Mouse (Mus musculus): ENCODE measurements around the gene Olfr748. TPM values are rescaled to one million over a fixed set of nuclear protein-coding genes. Genes with fewer than 3 reads are reported as not detected.
"Not testable (repeated sequence)": the region's sequence is repeated elsewhere in the genome, so short reads cannot be mapped to it uniquely, and the experiment has no call there.

Gene Olfr748
- polyA plus RNA-seq (2012; fragmentation: generic; extraction: Trizol): not detected
- long read RNA-seq, experiment 1: 0 reads
- long read RNA-seq, experiment 2: 0 reads

GRCm38 (mm10) chr14:50707073-50707472 is at the start of gene Olfr748:
Gene Olfr748, plus strand, starts transcription at chr14:50707373.
- TF ChIP-seq USF1 (IDR thresholded peaks at IDR 0.05; ENCODE audit: low read depth): no peak
- TF ChIP-seq FOSL1 (IDR thresholded peaks at IDR 0.05; ENCODE audit: insufficient read depth, low read length, poor library complexity, severe bottlenecking): no peak
- TF ChIP-seq MYOG (IDR thresholded peaks at IDR 0.05; ENCODE audit: control insufficient read depth, extremely low read depth, insufficient read length): no peak
- TF ChIP-seq CEBPB (IDR thresholded peaks at IDR 0.05; ENCODE audit: low read depth): no peak
- no peak for TF ChIP-seq MAX (IDR thresholded peaks at IDR 0.05)
- no peak for TF ChIP-seq CTCF (IDR thresholded peaks at IDR 0.05; ENCODE audit: control insufficient read depth, insufficient read depth, insufficient read length)
- TF ChIP-seq MYOD1 (IDR thresholded peaks at IDR 0.05; ENCODE audit: control insufficient read depth, insufficient read length, low read depth): no peak
- Histone ChIP-seq H3K79me2 (ENCODE audit: control insufficient read depth, insufficient read depth) (no peaks in the 10 kb centered on the region), H3K36me3 (ENCODE audit: control insufficient read depth, insufficient read depth) (no peaks in the 10 kb centered on the region), H3K79me3 (ENCODE audit: low read depth) (no peaks in the 10 kb centered on the region), H3K27me3 (ENCODE audit: control insufficient read depth, insufficient read depth, insufficient read length) (no peaks in the 10 kb centered on the region), H3K4me3 (ENCODE audit: insufficient read depth, poor library complexity, severe bottlenecking) (no peak within 1 kb of the TSS), H3ac (ENCODE audit: control insufficient read depth, insufficient read length, low read depth) (no peak within 1 kb of the TSS)

- H3K36me3 ChIP-seq (ENCODE audit: control insufficient read depth, insufficient read depth): no peaks in the 10 kb centered on the region
- no peak within 1 kb of the TSS for H3ac ChIP-seq (ENCODE audit: control insufficient read depth, insufficient read length, low read depth)
- TF ChIP-seq CEBPB (IDR thresholded peaks at IDR 0.05; ENCODE audit: low read depth) (no peak), CTCF (IDR thresholded peaks at IDR 0.05; ENCODE audit: control insufficient read depth, insufficient read depth, insufficient read length) (no peak), MAX (IDR thresholded peaks at IDR 0.05) (no peak), FOSL1 (IDR thresholded peaks at IDR 0.05; ENCODE audit: insufficient read depth, low read length, poor library complexity, severe bottlenecking) (no peak), USF1 (IDR thresholded peaks at IDR 0.05; ENCODE audit: low read depth) (no peak), MYOG (IDR thresholded peaks at IDR 0.05; ENCODE audit: control insufficient read depth, extremely low read depth, insufficient read length) (no peak), MYOD1 (IDR thresholded peaks at IDR 0.05; ENCODE audit: control insufficient read depth, insufficient read length, low read depth) (no peak)
- H3K27me3 ChIP-seq (ENCODE audit: control insufficient read depth, insufficient read depth, insufficient read length): no peaks in the 10 kb centered on the region
- no peaks in the 10 kb centered on the region for H3K79me2 ChIP-seq (ENCODE audit: control insufficient read depth, insufficient read depth)
- no peak within 1 kb of the TSS for H3K4me3 ChIP-seq (ENCODE audit: insufficient read depth, poor library complexity, severe bottlenecking)
- no peaks in the 10 kb centered on the region for H3K79me3 ChIP-seq (ENCODE audit: low read depth)
These were observed 14.1 kb upstream of the Olfr748 start, which contains the start of gene Olfr747 for GRCm38 (mm10) chr14:50693106-50693505. Gene Olfr747, minus strand, starts transcription at chr14:50693206.

GRCm38 (mm10) chr14:50719875-50720274 is 12.7 kb downstream of the Olfr748 start:
- not testable (repeated sequence) for H3K79me3 ChIP-seq (ENCODE audit: low read depth); H3K36me3 ChIP-seq (ENCODE audit: control insufficient read depth, insufficient read depth); H3K79me2 ChIP-seq (ENCODE audit: control insufficient read depth, insufficient read depth); H3ac ChIP-seq (ENCODE audit: control insufficient read depth, insufficient read length, low read depth); H3K27me3 ChIP-seq (ENCODE audit: control insufficient read depth, insufficient read depth, insufficient read length); H3K4me3 ChIP-seq (ENCODE audit: insufficient read depth, poor library complexity, severe bottlenecking)

- H3K79me3 ChIP-seq (ENCODE audit: low read depth); H3ac ChIP-seq (ENCODE audit: control insufficient read depth, insufficient read length, low read depth); H3K79me2 ChIP-seq (ENCODE audit: control insufficient read depth, insufficient read depth); H3K4me3 ChIP-seq (ENCODE audit: insufficient read depth, poor library complexity, severe bottlenecking); H3K36me3 ChIP-seq (ENCODE audit: control insufficient read depth, insufficient read depth); H3K27me3 ChIP-seq (ENCODE audit: control insufficient read depth, insufficient read depth, insufficient read length): not testable (repeated sequence)
These were observed 15.2 kb downstream of the Olfr748 start for GRCm38 (mm10) chr14:50722371-50722770.

- no peak overlapping the region for H3ac ChIP-seq (ENCODE audit: control insufficient read depth, insufficient read length, low read depth)
- no peaks in the 10 kb centered on the region for H3K27me3 ChIP-seq (ENCODE audit: control insufficient read depth, insufficient read depth, insufficient read length)
- H3K79me2 ChIP-seq (ENCODE audit: control insufficient read depth, insufficient read depth): no peaks in the 10 kb centered on the region
- H3K4me3 ChIP-seq (ENCODE audit: insufficient read depth, poor library complexity, severe bottlenecking): no peak overlapping the region
- TF ChIP-seq MYOD1 (IDR thresholded peaks at IDR 0.05; ENCODE audit: control insufficient read depth, insufficient read length, low read depth): no peak
- TF ChIP-seq USF1 (IDR thresholded peaks at IDR 0.05; ENCODE audit: low read depth): no peak
- no peak for TF ChIP-seq MYOG (IDR thresholded peaks at IDR 0.05; ENCODE audit: control insufficient read depth, extremely low read depth, insufficient read length)
- no peak for TF ChIP-seq CTCF (IDR thresholded peaks at IDR 0.05; ENCODE audit: control insufficient read depth, insufficient read depth, insufficient read length)
- no peak for TF ChIP-seq FOSL1 (IDR thresholded peaks at IDR 0.05; ENCODE audit: insufficient read depth, low read length, poor library complexity, severe bottlenecking)
- TF ChIP-seq CEBPB (IDR thresholded peaks at IDR 0.05; ENCODE audit: low read depth): no peak
- TF ChIP-seq MAX (IDR thresholded peaks at IDR 0.05): no peak
- no peaks in the 10 kb centered on the region for H3K79me3 ChIP-seq (ENCODE audit: low read depth)
- no peaks in the 10 kb centered on the region for H3K36me3 ChIP-seq (ENCODE audit: control insufficient read depth, insufficient read depth)
These were observed 33.2 kb downstream of the Olfr748 start for GRCm38 (mm10) chr14:50740334-50740733.

- Histone ChIP-seq H3K79me3 (ENCODE audit: low read depth) (no peaks in the 10 kb centered on the region), H3K79me2 (ENCODE audit: control insufficient read depth, insufficient read depth) (no peaks in the 10 kb centered on the region), H3K36me3 (ENCODE audit: control insufficient read depth, insufficient read depth) (no peaks in the 10 kb centered on the region), H3K27me3 (ENCODE audit: control insufficient read depth, insufficient read depth, insufficient read length) (no peaks in the 10 kb centered on the region), H3ac (ENCODE audit: control insufficient read depth, insufficient read length, low read depth) (no peak overlapping the region), H3K4me3 (ENCODE audit: insufficient read depth, poor library complexity, severe bottlenecking) (no peak overlapping the region)
- TF ChIP-seq MYOD1 (IDR thresholded peaks at IDR 0.05; ENCODE audit: control insufficient read depth, insufficient read length, low read depth): no peak
- no peak for TF ChIP-seq MYOG (IDR thresholded peaks at IDR 0.05; ENCODE audit: control insufficient read depth, extremely low read depth, insufficient read length)
- TF ChIP-seq USF1 (IDR thresholded peaks at IDR 0.05; ENCODE audit: low read depth): no peak
- no peak for TF ChIP-seq CEBPB (IDR thresholded peaks at IDR 0.05; ENCODE audit: low read depth)
- no peak for TF ChIP-seq CTCF (IDR thresholded peaks at IDR 0.05; ENCODE audit: control insufficient read depth, insufficient read depth, insufficient read length)
- TF ChIP-seq MAX (IDR thresholded peaks at IDR 0.05): no peak
- no peak for TF ChIP-seq FOSL1 (IDR thresholded peaks at IDR 0.05; ENCODE audit: insufficient read depth, low read length, poor library complexity, severe bottlenecking)
These were observed 34.4 kb downstream of the Olfr748 start for GRCm38 (mm10) chr14:50741584-50741983.
